Mouse (Mus musculus) brain, embryonic 14.5 days (tissue): ENCODE results near the gene 9530077C05Rik.

Experiments used
- CTCF ChIP-seq: fragments of 200-500 bp; IDR thresholded peaks from 2 replicates; pipeline ENCODE4 v1.5.1; 2012; ENCODE audit warnings: inconsistent platforms, mild to moderate bottlenecking, moderate library complexity, borderline replicate concordance; ENCODE audit not compliant: insufficient read depth, insufficient read length; ENCODE audit errors: extremely low read depth
- POLR2A ChIP-seq: fragments of 200-500 bp; IDR thresholded peaks from 2 replicates; pipeline ENCODE4 v1.6.1; 2012; ENCODE audit warnings: mild to moderate bottlenecking, inconsistent platforms, borderline replicate concordance; ENCODE audit not compliant: poor library complexity, insufficient read depth, insufficient read length, severe bottlenecking; ENCODE audit errors: extremely low read depth

DNA sequence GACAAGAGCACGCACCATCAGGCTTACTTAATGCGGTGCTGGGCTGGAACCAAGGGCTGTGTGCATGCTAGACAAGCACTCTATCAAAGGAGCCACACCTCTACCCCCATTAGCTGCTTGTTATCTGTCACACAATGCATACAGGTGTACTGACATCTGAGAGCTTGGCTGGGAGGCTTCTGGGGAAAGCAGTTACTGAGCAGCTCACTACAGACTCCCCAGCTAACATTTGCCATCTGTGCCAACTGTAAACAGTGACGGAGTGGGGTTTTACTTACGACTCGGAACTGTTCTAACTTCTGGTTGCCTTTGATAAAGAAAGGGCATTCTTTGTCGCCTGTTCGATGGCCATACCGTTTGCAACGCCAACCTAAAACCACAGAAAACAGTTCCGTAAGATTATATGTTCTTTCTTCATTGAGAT lies 42.2 kb downstream of the 9530077C05Rik start:
- TF ChIP-seq CTCF, result no peak
- TF ChIP-seq POLR2A, result no peak
